Mouse (Mus musculus) kidney, adult 2 months (tissue): Measurements from ENCODE around the gene Adamtsl3. TPM values are rescaled to one million over a fixed set of nuclear protein-coding genes. Genes with fewer than 3 reads are reported as not detected.
A peak's percentile ranks its signal among the peaks of the same experiment; 100 is the strongest.

Source experiments
- DNase-seq: peaks from one replicate; pipeline ENCODE4 v3.0.0; 2021
- H3K27ac ChIP-seq: fragments of 200-500 bp; 2 replicates; pipeline ENCODE4 v1.5.1; 2012; ENCODE audit warnings: low read depth, low read length, control low read depth, inconsistent platforms; ENCODE audit not compliant: insufficient read depth
- H3K27me3 ChIP-seq: fragments of 200-500 bp; replicated peaks from 2 replicates; pipeline ENCODE4 v1.6.1; 2012; ENCODE audit warnings: mild to moderate bottlenecking, moderate library complexity, low read length, inconsistent platforms; ENCODE audit not compliant: control insufficient read depth, insufficient read depth
- H3K36me3 ChIP-seq: fragments of 200-500 bp; 2 replicates; pipeline ENCODE4 v1.6.1; 2012; ENCODE audit warnings: mild to moderate bottlenecking, moderate library complexity, low read length, inconsistent platforms; ENCODE audit not compliant: control insufficient read depth, insufficient read depth
- H3K4me1 ChIP-seq: fragments of 200-500 bp; 2 replicates; pipeline ENCODE4 v1.6.1; 2011; ENCODE audit warnings: low read length; ENCODE audit not compliant: control insufficient read depth, insufficient read depth
- H3K4me3 ChIP-seq: fragments of 200-500 bp; 2 replicates; pipeline ENCODE4 v1.5.1; 2011; ENCODE audit warnings: mild to moderate bottlenecking, low read depth, low read length, control low read depth; ENCODE audit not compliant: insufficient read depth
- CTCF ChIP-seq: fragments of 200-500 bp; conservative IDR thresholded peaks from 2 replicates; pipeline ENCODE4 v1.5.1; 2011; ENCODE audit warnings: low read depth, mild to moderate bottlenecking, control low read depth, low read length, moderate library complexity, mixed read lengths; ENCODE audit not compliant: insufficient read depth, insufficient read length
- POLR2A ChIP-seq: fragments of 200-500 bp; IDR thresholded peaks from one replicate; pipeline ENCODE4 v1.6.1; 2011; ENCODE audit warnings: low read depth, low read length, control low read depth
- WGBS: fragments of 180-500 bp; shearing (Covaris S2); methylation state at CpG from one replicate; pipeline ENCODE4 v1.1.7; 2018; 5-methylcytosine and 5-hydroxymethylcytosine counted together
- polyA plus RNA-seq: library from polyadenylated mRNA; depleted of rRNA; stranded (reverse); fragments of >200 nt; gene quantifications from 2 replicates; pipeline ENCODE4 v1.2.3, GENCODE M21; 2012

Adamtsl3 gene
- polyA plus RNA-seq, 1 experiment = 0.41 TPM

DNA sequence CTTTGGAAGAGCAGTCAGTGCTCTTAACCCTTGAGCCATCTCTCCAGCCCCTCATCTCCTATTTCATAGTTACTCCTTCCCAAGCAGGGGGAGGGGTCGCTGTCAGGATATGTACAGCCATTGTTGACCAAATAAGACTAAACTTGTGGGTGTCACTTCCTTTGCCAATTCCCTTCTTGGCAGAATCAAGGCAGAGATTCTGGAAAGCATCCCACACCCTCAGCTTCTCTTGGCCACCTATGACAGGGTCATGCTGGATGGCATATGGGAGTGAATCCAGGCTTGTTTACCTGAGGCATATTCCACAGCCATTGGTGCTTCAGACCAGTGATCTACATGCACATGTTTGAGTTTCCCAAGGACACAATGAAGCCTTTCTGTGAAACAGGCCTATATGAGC is 42.8 kb downstream of the Adamtsl3 start:
- Histone ChIP-seq H3K27ac (no peak overlapping the region), H3K27me3 (no peaks in the 10 kb centered on the region), H3K36me3 (no peaks in the 10 kb centered on the region), H3K4me3 (no peak overlapping the region), H3K4me1 (no peaks in the 10 kb centered on the region)
- no peak for DNase-seq
- TF ChIP-seq POLR2A (no peak), CTCF (no peak)
- 71% methylated on average over 1 of the region's 1 CpGs for WGBS

DNA sequence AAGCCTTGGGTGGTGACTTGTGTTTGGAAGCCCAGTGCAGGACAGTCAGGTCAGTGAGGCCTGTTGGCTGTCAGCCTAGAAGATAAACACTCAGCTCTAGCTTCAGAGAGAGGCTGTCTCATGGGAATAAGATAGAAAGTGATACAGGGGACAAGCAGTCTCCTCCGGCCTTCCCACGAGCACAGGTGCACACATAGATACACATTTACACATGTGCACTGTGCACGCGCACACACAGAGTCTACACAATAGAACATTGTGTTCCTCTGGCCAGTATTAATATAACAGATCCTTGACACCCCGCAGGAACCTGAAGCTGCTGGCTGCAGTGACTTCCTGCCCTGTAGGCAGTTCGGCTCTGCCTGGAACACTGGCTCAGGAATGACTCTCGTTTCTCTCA is 44.3 kb downstream of the Adamtsl3 start:
- no peak for DNase-seq
- no peak overlapping the region for H3K27ac ChIP-seq
- H3K27me3 ChIP-seq = no peaks in the 10 kb centered on the region
- no peaks in the 10 kb centered on the region for H3K4me1 ChIP-seq
- H3K4me3 ChIP-seq = no peak overlapping the region
- 68% methylated on average over 7 of the region's 7 CpGs for WGBS
- TF ChIP-seq POLR2A (no peak), CTCF (no peak)
- no peaks in the 10 kb centered on the region for H3K36me3 ChIP-seq

DNA sequence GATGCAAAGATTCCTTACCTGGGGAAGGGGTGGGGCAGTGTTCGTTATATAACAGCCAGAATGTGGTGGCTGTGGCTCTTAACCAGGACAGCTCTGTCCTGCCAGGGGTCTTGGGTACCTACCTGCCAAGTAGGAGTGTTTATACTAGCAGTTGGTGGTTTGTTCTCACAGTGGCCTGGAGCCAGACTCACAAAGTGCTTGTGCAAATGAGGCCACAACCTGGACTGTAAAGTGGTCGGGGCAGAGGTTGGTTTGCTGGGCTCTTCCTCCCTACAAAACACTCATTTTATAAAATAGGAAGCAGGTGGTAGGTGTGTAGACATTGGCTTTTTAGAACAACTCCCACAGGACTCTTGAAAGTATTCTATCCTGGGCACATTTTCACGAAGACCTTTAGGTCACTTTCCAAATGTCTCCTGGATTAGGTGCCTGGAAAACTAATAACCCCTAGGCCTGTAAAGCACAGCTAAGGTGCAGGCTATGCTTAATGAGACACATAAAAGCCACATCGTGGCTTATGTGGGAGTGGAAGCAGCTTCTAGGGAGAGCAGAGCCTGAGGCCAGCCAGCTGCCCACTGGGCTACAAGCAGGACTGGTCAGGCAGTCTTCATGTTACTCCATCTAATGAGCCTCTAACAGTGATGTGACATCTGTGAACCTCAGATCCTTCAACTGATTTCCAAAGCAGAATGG is 47.5 kb downstream of the Adamtsl3 start:
- peak; percentile 4 for DNase-seq
- H3K27me3 ChIP-seq = no peaks in the 10 kb centered on the region
- no peaks in the 10 kb centered on the region for H3K36me3 ChIP-seq
- no peak overlapping the region for H3K4me3 ChIP-seq
- no peak for TF ChIP-seq CTCF
- TF ChIP-seq POLR2A = no peak
- WGBS = 40% methylated on average over 4 of the region's 4 CpGs
- H3K4me1 ChIP-seq = no peaks in the 10 kb centered on the region
- H3K27ac ChIP-seq = no peak overlapping the region

DNA sequence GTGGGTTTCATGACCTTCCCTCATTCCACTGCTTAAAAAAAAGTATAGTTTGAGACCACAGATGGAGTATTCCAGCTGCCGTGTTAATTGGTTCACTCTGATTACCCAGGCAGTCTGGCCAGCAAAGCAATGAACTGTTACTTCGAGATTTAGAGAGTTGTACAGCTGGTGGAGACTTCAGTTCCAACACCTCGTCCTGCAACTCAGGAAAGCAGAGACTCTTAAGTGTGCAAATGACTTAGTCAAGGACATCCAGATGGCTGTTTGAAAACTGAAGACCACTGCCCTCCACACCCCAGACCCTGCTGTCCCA is 48.0 kb downstream of the Adamtsl3 start:
- DNase-seq = no peak
- 32% methylated on average over 3 of the region's 3 CpGs for WGBS
- TF ChIP-seq CTCF = no peak
- TF ChIP-seq POLR2A = no peak
- no peaks in the 10 kb centered on the region for H3K36me3 ChIP-seq
- H3K27ac ChIP-seq = no peak overlapping the region
- H3K4me1 ChIP-seq = no peaks in the 10 kb centered on the region
- H3K27me3 ChIP-seq = no peaks in the 10 kb centered on the region
- H3K4me3 ChIP-seq = no peak overlapping the region

- Histone ChIP-seq H3K36me3 (no peaks in the 10 kb centered on the region), H3K27ac (no peak overlapping the region), H3K27me3 (no peaks in the 10 kb centered on the region), H3K4me1 (no peaks in the 10 kb centered on the region), H3K4me3 (no peak overlapping the region)
- no peak for TF ChIP-seq POLR2A
- TF ChIP-seq CTCF = no peak
- 91% methylated on average over 3 of the region's 3 CpGs for WGBS
- no peak for DNase-seq
These were observed 51.6 kb downstream of the Adamtsl3 start for GRCm38 (mm10) chr7:82387121-82387520.

DNA sequence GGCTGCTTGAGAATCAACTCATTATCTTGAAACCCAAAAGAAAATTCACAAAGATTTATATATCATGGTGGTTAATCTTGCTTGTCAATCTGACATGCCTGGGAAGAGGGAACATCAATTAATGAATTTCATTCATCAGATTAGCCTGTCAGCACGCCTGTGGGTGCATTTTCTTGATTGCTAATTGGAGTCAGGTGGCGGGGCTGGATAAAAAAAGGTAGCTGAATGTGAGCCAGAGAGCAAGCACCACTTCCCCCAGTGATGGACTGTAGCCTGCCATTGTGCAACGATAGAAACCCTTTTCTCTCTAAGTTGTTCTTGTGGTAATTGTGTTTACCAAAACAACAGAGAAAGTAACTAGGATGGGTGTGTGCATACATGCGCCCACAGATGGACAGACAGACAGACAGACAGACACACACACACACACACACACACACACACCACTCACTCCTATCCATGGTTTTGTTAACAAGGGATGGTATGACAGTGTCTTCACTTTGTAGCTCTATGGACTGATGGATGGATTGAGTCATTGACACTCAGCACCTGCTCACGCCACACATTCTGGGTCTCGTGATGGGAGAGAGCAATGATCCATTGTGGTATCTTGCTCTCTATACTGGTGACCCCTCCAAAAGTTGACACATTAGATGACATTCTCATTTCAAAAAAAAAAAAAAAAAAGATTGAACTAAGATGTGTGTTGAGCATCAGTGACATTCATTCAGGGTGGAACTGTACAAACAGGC is 59.1 kb downstream of the Adamtsl3 start:
- Histone ChIP-seq H3K27me3 (no peaks in the 10 kb centered on the region), H3K4me1 (no peaks in the 10 kb centered on the region), H3K27ac (no peak overlapping the region), H3K36me3 (no peaks in the 10 kb centered on the region), H3K4me3 (no peak overlapping the region)
- 74% methylated on average over 6 of the region's 6 CpGs for WGBS
- no peak for DNase-seq
- TF ChIP-seq POLR2A = no peak
- no peak for TF ChIP-seq CTCF

- Histone ChIP-seq H3K27ac (no peak overlapping the region), H3K4me1 (no peaks in the 10 kb centered on the region), H3K36me3 (no peaks in the 10 kb centered on the region), H3K4me3 (no peak overlapping the region), H3K27me3 (no peaks in the 10 kb centered on the region)
- WGBS = 90% methylated on average over 12 of the region's 12 CpGs
- TF ChIP-seq POLR2A (no peak), CTCF (no peak)
- DNase-seq = no peak
These were observed 59.7 kb downstream of the Adamtsl3 start for GRCm38 (mm10) chr7:82395239-82395638.
